Mouse (Mus musculus): ENCODE data around the gene Slc25a14. TPM values are rescaled to one million over a fixed set of nuclear protein-coding genes. Genes with fewer than 3 reads are reported as not detected.
A peak's percentile ranks its signal among the peaks of the same experiment; 100 is the strongest.

The Slc25a14 gene
- polyA plus RNA-seq, 1 experiment: 8.2 TPM

DNA sequence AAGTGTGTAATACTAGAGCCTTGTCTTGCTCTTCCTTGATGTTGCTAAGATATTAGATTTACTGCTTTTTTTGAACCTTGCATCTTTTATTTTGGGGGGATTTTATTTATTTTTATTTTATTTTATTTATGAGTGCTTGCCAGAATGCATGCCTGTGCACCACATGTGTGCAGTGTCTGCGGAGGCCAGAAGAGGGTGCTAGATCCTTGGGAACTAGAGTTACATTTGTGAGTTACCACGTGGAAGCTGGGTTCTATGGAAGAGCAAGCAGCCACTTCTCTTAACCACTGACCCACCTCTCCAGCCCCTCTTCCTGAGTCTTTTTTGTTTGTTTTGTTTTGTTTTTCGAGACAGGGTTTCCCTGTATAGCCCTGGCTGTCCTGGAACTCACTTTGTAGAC is 46.4 kb downstream of the Slc25a14 start:
- Histone ChIP-seq H3K36me3 (ENCODE audit: control insufficient read depth, insufficient read depth, low read length, poor library complexity, severe bottlenecking) (no peaks in the 10 kb centered on the region), H3K27me3 (ENCODE audit: control insufficient read depth, insufficient read depth, low read length, poor library complexity, severe bottlenecking) (no peaks in the 10 kb centered on the region), H3K4me1 (ENCODE audit: control insufficient read depth, insufficient read depth, low read length) (no peaks in the 10 kb centered on the region), H3K9ac (ENCODE audit: low read depth, poor library complexity, severe bottlenecking) (no peak overlapping the region), H3K27ac (ENCODE audit: insufficient read depth, low read length) (no peak overlapping the region), H3K9me3 (replicated peaks; ENCODE audit: control insufficient read depth, insufficient read depth, low read length, poor library complexity, severe bottlenecking) (no peaks in the 10 kb centered on the region), H3K4me3 (ENCODE audit: low read depth, low read length) (no peak overlapping the region)
- TF ChIP-seq CTCF (IDR thresholded peaks at IDR 0.05; ENCODE audit: low read depth, low read length) (peak; percentile 47), EP300 (IDR thresholded peaks at IDR 0.05; ENCODE audit: insufficient read depth, low read depth, low read length) (no peak), POLR2A (IDR thresholded peaks at IDR 0.05; ENCODE audit: insufficient read depth, low read length) (no peak)

DNA sequence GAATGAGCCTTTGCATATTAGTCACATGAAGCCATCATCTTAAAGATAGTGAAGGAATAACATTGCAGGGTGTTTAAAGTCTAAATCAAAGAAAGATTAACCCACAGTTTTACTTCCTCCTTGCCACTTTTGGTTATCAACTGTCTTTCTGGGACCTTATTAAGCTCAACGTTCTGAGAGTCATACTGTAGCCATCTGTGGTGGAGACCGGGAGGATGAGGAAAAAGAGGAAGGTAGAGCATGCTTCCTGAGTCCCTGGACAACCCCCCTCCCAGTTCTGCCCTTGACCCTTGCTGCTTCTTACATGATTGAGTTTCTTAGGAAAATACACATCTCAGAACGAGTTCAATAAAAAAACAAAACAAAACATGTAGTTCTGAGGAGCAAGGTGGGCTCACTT is 48.5 kb downstream of the Slc25a14 start:
- H3K4me1 ChIP-seq (ENCODE audit: control insufficient read depth, insufficient read depth, low read length): no peaks in the 10 kb centered on the region

DNA sequence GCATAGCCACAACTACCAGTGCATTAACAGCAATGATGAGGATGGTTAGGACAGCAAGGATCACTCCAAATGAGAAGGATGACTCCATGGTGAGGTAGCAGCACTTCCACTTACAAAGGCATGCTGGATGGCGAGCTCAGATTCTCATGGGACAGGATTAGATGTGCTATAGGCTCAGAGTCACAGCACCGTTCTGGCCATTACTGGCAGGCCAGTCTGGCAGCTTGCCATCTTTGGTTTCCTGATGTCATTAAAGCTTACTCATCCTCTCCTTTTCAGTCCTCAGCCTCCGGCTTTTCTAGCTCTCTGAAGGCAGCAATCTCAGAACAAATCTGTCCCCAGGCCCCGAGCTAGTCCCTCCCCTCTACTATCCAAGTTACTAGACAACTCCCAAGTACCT is 51.0 kb downstream of the Slc25a14 start, which contains the start of gene Gpr119:
TSS of gene Gpr119 (minus strand) at position 308 of the 400 bp plus-strand sequence.
- Histone ChIP-seq H3K27ac (ENCODE audit: insufficient read depth, low read length) (no peak within 1 kb of the TSS), H3K4me3 (ENCODE audit: low read depth, low read length) (no peak within 1 kb of the TSS), H3K36me3 (ENCODE audit: control insufficient read depth, insufficient read depth, low read length, poor library complexity, severe bottlenecking) (no peaks in the 10 kb centered on the region), H3K9ac (ENCODE audit: low read depth, poor library complexity, severe bottlenecking) (no peak within 1 kb of the TSS), H3K4me1 (ENCODE audit: control insufficient read depth, insufficient read depth, low read length) (no peaks in the 10 kb centered on the region), H3K27me3 (ENCODE audit: control insufficient read depth, insufficient read depth, low read length, poor library complexity, severe bottlenecking) (no peaks in the 10 kb centered on the region), H3K9me3 (replicated peaks; ENCODE audit: control insufficient read depth, insufficient read depth, low read length, poor library complexity, severe bottlenecking) (no peaks in the 10 kb centered on the region)
- no peak for TF ChIP-seq EP300 (IDR thresholded peaks at IDR 0.05; ENCODE audit: insufficient read depth, low read depth, low read length)

More for the DNA sequence above, 48.5 kb downstream of the Slc25a14 start:
- no peaks in the 10 kb centered on the region for H3K9me3 ChIP-seq (replicated peaks; ENCODE audit: control insufficient read depth, insufficient read depth, low read length, poor library complexity, severe bottlenecking)
- TF ChIP-seq POLR2A (IDR thresholded peaks at IDR 0.05; ENCODE audit: insufficient read depth, low read length): no peak
- no peak for TF ChIP-seq CTCF (IDR thresholded peaks at IDR 0.05; ENCODE audit: low read depth, low read length)
- TF ChIP-seq EP300 (IDR thresholded peaks at IDR 0.05; ENCODE audit: insufficient read depth, low read depth, low read length): no peak
- no peaks in the 10 kb centered on the region for H3K27me3 ChIP-seq (ENCODE audit: control insufficient read depth, insufficient read depth, low read length, poor library complexity, severe bottlenecking)
- H3K9ac ChIP-seq (ENCODE audit: low read depth, poor library complexity, severe bottlenecking): no peak overlapping the region
- H3K27ac ChIP-seq (ENCODE audit: insufficient read depth, low read length): no peak overlapping the region
- no peak overlapping the region for H3K4me3 ChIP-seq (ENCODE audit: low read depth, low read length)
- H3K36me3 ChIP-seq (ENCODE audit: control insufficient read depth, insufficient read depth, low read length, poor library complexity, severe bottlenecking): no peaks in the 10 kb centered on the region

DNA sequence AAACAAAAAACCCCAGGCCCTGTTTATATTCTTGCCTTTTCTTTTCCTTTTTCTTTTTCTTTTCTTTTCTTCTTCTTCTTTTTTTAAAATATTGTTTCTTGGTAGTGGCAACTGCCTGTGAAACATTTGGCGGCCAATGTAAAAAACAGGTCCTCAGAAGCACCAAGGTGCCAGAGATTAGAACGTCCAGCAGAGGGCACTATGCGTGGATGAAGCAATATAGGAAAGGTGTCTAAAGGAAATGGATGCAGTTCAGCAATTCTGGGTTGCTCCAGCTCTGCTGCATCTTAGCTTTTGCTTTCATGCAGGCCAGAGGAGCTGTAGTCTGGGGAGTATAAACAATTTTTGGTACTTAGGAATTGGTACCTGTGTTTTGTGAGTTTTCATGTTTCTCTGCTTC is 60.2 kb downstream of the Slc25a14 start:
- no peak overlapping the region for H3K4me3 ChIP-seq (ENCODE audit: low read depth, low read length)
- TF ChIP-seq POLR2A (IDR thresholded peaks at IDR 0.05; ENCODE audit: insufficient read depth, low read length) (no peak), EP300 (IDR thresholded peaks at IDR 0.05; ENCODE audit: insufficient read depth, low read depth, low read length) (no peak), CTCF (IDR thresholded peaks at IDR 0.05; ENCODE audit: low read depth, low read length) (peak; percentile 1)
- no peak overlapping the region for H3K9ac ChIP-seq (ENCODE audit: low read depth, poor library complexity, severe bottlenecking)
- no peaks in the 10 kb centered on the region for H3K4me1 ChIP-seq (ENCODE audit: control insufficient read depth, insufficient read depth, low read length)
- H3K27me3 ChIP-seq (ENCODE audit: control insufficient read depth, insufficient read depth, low read length, poor library complexity, severe bottlenecking): no peaks in the 10 kb centered on the region
- no peaks in the 10 kb centered on the region for H3K36me3 ChIP-seq (ENCODE audit: control insufficient read depth, insufficient read depth, low read length, poor library complexity, severe bottlenecking)
- no peak overlapping the region for H3K27ac ChIP-seq (ENCODE audit: insufficient read depth, low read length)
- no peaks in the 10 kb centered on the region for H3K9me3 ChIP-seq (replicated peaks; ENCODE audit: control insufficient read depth, insufficient read depth, low read length, poor library complexity, severe bottlenecking)

DNA sequence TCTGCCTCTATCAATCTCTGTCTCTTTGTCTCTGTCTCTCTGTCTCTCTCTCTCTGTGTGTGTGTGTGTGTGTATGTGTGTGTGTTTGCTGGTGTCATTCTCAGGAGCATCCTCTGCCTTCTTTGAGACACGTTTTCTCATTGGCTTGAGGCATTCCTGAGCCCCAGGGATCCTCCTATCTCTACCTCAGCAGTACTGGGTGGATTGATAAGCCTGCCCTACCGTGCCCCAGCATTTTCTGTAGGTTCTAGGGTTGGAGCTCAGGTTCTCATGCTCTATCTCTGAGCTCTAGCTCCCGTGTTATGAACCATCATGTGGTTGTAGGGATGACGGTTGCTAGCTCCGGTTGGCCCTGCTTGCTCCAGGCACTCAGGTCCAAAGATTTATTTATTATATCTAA is 60.6 kb downstream of the Slc25a14 start:
- H3K36me3 ChIP-seq (ENCODE audit: control insufficient read depth, insufficient read depth, low read length, poor library complexity, severe bottlenecking): no peaks in the 10 kb centered on the region
- TF ChIP-seq CTCF (IDR thresholded peaks at IDR 0.05; ENCODE audit: low read depth, low read length) (no peak), EP300 (IDR thresholded peaks at IDR 0.05; ENCODE audit: insufficient read depth, low read depth, low read length) (no peak), POLR2A (IDR thresholded peaks at IDR 0.05; ENCODE audit: insufficient read depth, low read length) (no peak)
- no peaks in the 10 kb centered on the region for H3K9me3 ChIP-seq (replicated peaks; ENCODE audit: control insufficient read depth, insufficient read depth, low read length, poor library complexity, severe bottlenecking)
- H3K27ac ChIP-seq (ENCODE audit: insufficient read depth, low read length): no peak overlapping the region
- no peaks in the 10 kb centered on the region for H3K4me1 ChIP-seq (ENCODE audit: control insufficient read depth, insufficient read depth, low read length)
- H3K9ac ChIP-seq (ENCODE audit: low read depth, poor library complexity, severe bottlenecking): no peak overlapping the region
- no peaks in the 10 kb centered on the region for H3K27me3 ChIP-seq (ENCODE audit: control insufficient read depth, insufficient read depth, low read length, poor library complexity, severe bottlenecking)
- no peak overlapping the region for H3K4me3 ChIP-seq (ENCODE audit: low read depth, low read length)

DNA sequence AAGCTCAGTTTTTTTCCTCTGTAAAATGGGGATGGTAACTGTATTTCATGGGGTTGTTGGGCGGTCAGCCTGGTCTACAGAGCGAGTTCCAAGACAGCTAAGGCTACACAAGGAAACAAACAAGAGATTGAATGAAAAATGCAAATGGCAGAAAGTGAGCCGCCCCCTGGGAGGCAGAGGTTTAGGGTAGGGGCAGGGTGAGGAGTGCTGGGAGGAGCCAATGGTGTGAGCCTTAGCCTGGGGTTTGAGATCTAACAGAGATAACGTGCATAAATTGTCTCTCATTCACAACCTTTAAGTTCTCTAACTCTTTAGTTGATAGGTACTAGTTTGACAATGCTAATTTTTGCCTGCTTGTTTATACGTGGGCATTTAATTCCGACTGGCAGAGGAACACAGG is 71.2 kb downstream of the Slc25a14 start:
- Histone ChIP-seq H3K27ac (ENCODE audit: insufficient read depth, low read length) (no peak overlapping the region), H3K36me3 (ENCODE audit: control insufficient read depth, insufficient read depth, low read length, poor library complexity, severe bottlenecking) (peaks cover 2% of the 10 kb centered on the region; the same call in 1 of the 2 replicates), H3K4me1 (ENCODE audit: control insufficient read depth, insufficient read depth, low read length) (no peaks in the 10 kb centered on the region), H3K9ac (ENCODE audit: low read depth, poor library complexity, severe bottlenecking) (no peak overlapping the region), H3K27me3 (ENCODE audit: control insufficient read depth, insufficient read depth, low read length, poor library complexity, severe bottlenecking) (no peaks in the 10 kb centered on the region), H3K4me3 (ENCODE audit: low read depth, low read length) (peak overlapping the region; percentile 69), H3K9me3 (replicated peaks; ENCODE audit: control insufficient read depth, insufficient read depth, low read length, poor library complexity, severe bottlenecking) (no peaks in the 10 kb centered on the region)
- no peak for TF ChIP-seq EP300 (IDR thresholded peaks at IDR 0.05; ENCODE audit: insufficient read depth, low read depth, low read length)
- TF ChIP-seq POLR2A (IDR thresholded peaks at IDR 0.05; ENCODE audit: insufficient read depth, low read length): no peak
- no peak for TF ChIP-seq CTCF (IDR thresholded peaks at IDR 0.05; ENCODE audit: low read depth, low read length)

Data from ES-Bruce4 (cell line).